Mouse (Mus musculus) right cerebral cortex, postnatal 36 days (tissue): ENCODE measurements at regions not wholly inside any gene's neighbourhood (a gene's known extent, or its start where the extent isn't known, plus 50 kb on each side); places are given as distances from the start of the nearest gene placed in this dataset.

Experiments
- DNase-seq, 2 experiments: peaks; one replicate each; pipeline ENCODE4 v3.0.0; 2022; ENCODE audit warnings: low spot score in 2 of 2, mixed read lengths in 1 of 2

DNA sequence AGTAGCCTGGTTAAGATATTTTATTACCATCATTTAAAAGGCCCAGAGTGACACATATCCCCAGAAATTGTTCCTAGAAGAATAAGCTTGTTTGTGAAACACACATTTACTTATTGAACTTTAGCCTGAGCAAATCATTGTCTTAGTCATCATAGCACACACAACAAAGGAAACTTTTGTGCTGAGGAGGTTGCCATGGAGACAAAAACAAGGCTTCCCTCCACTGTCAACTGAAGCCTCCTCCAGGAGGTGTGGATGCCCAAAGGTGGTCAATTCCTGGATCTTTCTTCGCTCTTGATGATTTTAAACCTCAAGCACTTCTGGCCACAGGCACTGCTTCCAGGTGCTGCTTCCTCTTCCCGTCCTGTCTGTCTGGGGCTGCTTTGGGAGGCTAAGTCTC lies 167.3 kb downstream of the Gadd45g start:
- no peak for DNase-seq

DNA sequence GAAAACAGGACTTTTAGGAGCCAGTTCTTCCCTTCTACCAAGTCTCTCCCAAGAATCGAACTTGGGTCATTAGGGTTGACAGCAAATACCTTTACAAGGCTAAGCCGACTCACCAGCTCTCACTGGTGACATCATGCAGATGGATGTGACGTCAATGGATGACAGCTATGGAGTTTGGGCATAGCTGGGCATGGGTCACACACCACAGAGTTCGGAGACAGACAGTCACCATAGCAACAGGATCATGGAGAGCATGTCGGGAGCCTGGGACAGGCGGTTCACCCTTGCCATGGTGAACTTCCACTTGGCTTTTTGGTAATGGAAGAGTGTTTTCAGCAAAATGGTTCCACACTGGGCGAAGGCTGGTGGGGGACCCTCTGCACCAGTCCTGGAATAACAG lies 168.1 kb downstream of the Gadd45g start:
- no peak for DNase-seq

DNA sequence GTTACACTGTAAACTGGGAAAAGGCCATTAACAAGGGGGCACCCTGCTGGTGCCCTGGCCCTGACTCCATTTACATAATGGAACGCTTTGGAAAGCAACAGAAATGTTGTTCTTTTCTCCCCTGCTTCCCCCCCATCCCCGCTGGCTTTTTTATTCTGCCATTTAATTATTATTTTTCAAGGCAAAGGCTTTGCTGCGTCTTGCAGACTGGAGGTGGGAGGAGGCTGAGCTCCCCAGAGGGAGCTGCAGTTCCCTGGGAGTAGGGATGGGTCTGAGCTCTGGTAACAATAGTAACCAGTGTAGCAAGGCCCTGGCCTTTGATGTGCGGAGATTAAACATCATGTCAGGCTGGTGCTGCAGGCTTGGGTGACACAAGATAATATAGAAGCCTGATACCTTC lies 168.6 kb downstream of the Gadd45g start:
- no peak for DNase-seq

DNA sequence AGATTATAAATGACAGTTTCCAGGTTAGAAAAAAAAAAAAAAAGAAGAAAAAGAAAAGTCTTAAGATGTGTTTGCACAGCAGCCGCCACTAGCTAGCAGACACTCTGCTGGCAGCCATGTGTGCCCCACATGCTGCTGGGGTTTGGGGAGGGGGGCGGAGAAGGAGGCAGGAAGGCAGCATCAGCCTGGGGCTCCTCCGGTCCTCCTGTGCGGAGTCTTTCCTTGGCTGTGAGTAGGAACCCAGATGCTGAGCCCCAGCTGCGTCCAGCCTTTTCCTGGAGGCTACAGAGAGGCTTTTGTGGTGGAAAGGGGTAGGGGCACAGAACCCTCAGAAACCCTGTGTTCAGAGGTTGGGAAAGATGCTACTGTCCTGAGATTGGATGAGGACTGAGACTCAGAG lies 169.0 kb downstream of the Gadd45g start:
- no peak for DNase-seq

DNA sequence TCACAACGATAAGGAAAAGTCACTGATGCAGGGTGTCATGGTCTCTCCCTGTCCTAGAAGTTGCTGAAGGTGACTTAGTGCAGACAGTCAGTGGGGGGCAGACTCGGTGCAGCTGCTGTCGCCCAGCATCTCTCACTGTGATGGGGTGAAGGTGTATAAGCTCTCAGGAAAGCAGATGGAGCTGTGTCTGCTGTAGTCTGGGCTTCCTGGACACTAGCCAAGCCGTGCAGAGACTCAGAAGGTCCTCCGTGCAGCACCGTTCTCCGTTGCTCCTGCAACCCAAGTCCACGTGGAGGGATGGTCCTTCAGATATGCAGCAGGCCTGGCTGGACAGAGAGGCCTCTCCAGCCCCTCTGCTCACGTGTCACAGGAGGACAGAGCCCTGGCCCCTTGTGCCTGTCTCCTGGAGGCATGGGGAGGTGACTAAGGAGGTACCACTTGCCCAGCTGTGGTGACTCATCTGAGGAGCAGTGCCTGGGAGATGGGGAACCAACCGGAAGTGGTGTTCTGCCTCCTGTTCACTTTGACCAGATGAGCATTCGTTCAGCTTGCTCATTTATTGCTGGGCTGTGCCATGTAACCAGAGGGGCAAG lies 171.2 kb downstream of the Gadd45g start:
- no peak for DNase-seq

DNA sequence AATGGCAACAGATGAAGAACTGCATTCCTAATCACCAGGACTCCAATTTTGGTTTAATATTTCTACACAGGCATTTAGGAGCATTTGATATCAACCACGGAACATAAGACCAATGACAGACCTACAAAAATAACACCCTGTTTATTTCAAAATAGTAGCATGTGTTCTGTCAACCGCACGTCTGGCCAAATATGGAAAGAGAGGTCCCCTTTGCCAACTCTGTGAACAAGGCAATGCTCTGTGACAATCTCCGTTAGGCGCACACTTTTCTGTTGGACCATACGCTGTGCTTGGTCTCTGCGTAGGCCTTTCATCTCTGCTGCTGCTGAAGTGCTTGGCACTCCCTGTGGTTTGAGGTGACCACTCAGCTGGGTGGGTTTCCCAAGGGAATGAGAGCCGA lies 173.2 kb downstream of the Gadd45g start:
- no peak for DNase-seq

DNA sequence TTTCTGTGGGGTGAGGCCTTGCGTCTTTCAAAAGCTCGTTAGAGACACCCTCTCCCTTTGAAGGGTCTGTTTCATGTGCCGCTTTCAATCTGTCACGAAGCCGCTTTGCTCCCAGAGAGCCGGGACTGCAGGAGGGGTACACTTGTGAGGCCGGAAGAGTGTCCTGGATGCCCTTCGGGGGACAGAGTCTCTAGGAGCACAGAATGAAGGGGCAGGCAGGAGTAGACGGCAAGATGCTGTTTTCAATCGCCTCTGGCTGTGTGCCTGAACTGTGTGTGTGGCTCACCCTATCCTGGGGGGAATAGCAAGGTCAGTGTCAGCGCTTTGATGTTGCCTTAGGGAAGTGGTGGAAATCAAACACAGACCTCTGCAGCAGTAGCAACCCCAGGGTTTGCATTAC lies 174.7 kb downstream of the Gadd45g start:
- DNase-seq, result no peak

DNA sequence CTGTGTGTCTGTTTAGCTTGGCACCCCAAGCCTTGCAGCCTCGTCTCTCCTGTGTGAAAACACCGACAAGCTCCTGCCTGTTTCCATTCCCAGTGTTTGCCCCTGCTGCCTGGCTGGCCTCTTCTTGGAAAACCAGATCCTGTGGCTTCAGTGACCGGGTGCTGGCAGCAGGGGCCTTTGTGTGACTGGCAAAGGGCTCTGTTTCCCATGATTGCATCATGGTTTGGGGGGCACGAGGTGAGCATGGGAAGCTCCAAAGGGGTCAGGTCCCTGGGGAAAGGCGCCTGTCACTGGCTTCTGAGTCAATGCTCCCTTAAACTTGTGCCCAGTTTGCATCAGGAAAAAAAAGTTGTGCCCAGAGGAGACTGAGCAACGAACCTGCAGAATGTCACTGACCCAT lies 175.3 kb downstream of the Gadd45g start:
- no peak for DNase-seq

DNA sequence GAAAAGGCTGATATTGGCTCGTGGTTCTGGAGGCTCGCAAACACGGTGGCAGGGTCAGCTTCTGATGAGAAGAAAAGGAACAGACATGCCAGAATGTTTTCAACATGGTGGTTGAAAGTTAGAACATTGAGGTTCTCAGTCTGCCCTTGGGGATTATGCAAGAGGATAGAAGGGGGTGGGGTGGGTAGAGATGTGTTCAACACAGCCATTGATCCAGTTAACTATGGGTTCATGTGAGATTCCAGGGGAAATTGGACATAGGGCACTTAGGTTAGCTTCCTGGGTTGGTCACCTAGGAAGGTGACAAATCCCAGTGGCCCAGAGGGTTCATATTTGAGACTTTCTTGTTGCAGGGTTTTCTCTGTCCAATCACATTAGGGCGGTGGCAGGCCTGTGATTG lies 176.1 kb downstream of the Gadd45g start:
- DNase-seq, result no peak

DNA sequence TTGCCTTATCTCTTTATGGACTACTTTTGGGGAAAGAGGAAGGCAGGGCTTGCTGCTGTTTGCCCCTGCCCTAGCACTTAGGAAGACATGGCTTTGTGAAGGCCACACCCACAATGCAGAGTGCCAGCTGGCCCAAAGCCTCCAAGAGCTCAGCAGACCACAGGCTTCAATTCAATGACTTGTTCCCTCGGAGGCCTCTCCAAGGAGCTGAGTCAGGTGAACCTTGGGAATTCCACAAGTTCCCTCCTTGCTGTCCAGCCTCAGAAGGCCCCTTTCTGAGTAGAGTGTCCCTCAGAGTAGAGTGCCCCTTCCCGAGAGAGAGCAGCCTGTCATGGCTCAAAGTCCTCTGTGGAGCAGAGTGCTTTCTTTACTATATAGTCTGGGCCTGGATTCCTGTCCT lies 177.9 kb downstream of the Gadd45g start:
- no peak for DNase-seq

DNA sequence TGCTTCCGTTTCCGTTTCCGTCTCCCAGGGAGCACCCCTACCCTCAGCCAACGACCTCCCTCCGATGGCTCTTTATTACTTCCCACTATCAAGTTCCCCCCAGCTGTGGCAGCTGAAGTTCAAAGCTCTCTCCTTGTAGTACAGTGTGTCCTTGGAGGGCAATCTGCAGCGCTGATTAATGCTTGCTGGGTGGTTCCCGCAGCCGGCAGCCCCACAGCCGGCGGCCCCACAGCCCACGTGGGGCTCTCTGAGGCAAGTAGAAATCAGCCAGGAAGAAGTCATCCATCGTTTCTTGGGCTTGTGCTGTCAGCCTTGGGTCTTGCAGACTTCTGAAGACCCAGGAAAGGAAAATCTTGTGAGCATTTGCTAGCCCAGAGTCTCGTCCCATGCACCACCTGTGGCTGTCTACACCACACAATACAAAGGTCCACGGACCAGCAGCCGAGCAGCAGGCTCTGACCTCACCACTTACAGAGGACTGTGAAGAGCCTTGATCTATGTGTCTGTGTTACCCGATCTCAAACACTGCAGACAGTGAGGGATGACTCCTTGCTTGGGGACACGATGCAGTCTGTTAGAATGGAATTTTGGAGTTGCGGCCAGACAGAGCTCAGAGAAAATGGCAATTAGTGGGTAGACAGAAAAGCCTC lies 178.5 kb downstream of the Gadd45g start:
- no peak for DNase-seq

DNA sequence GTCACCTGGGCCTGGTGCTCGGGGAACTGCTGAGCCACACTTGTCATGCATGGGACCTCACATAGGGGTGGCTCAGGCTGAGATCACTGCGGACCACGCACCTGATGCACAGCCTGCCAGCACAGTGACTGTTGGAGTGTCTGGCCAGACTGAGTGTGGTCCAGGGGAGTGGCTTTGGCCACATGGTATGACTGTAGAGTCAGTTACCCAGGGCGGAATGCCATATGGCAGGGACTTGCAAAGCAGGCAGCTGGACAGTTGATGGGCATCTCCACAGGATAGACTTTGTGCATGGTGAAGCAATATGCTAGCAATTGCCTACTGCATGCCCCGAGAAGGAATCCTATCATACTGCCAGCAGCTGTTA lies 179.0 kb downstream of the Gadd45g start:
- DNase-seq, result no peak

DNA sequence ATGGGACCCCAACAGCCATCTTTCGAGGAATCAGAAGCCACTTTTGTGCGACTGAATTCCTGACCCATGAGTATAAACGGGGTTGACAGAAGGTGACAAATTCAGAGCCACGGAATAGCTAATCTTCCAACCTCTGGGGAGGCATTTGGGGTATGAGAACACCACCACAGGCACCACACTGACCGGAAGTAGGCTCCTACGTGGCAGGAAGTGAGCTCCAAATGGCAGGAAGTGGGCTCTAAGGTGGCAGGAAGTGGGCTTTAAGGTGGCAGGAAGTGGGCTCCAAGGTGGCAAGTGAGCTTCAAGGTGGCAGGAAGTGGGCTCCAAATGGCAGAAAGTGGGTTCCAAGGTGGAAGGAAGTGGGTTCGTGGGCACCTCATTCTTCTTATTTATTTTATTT lies 179.8 kb downstream of the Gadd45g start:
- DNase-seq, result no peak

DNA sequence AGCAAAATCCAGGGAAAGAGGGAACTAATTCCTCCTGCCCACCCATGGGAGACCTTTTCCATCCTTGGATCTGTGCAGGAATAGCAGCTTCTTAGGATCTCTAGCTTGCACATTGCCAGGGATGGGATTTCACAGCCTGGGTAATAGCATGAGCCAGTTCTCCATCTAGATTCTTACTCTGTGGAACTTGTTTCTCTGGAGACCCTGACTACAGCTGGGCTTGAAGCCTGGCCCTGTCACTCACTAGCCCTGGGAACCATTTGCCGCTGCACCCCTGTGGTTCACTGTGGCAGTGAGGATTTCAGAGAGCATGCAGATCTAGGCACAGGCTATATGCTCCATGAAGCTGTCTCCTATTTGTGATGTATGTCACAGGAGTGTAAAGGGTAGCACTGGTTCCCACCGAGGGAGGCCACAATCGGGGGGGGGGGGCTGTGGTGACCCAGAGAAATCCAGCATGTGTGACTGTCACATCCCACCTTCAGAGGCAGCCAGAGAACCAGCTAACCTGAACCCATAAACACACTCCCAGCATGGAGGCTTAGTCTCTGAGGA lies 183.5 kb downstream of the Gadd45g start:
- DNase-seq, result no peak

DNA sequence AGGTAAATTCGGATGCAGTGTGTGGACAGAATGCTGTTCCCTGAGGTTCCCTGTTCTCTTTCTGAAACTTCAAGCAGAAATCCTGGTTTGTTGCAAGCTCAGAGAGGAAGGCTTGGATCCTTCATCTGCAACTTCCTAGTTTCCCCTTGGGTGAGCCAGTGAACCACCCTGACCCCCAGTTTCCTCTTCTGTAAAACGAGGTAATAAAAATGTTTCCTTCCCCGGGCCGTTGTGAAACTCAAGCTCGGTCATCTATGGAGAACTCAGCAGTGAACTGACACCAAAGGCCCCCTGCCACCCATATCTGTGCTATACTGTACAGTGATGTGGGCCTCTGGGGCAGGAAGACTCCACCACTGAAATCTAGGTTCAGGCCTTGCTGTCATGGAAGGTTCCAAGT lies 185.0 kb downstream of the Gadd45g start:
- no peak for DNase-seq

DNA sequence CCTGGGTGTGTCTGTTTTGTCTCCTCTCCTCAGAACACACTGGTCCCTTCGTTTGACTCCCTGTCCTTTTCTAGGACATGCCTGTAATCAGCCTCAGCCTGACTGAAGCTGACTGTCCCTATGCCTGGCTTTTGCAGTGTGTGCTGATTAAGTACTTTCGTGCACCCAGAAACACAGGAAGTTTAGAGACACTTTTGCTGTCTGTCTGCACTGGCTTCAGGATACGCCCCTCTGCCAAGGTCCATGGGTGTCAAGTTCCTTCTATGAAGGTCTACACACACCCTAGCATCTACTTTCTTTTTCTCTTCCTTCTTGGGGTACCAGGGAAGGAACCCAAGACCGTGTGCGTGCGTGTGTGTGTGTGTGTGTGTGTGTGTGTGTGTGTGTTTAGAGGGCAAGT lies 189.3 kb downstream of the Gadd45g start:
- no peak for DNase-seq

DNA sequence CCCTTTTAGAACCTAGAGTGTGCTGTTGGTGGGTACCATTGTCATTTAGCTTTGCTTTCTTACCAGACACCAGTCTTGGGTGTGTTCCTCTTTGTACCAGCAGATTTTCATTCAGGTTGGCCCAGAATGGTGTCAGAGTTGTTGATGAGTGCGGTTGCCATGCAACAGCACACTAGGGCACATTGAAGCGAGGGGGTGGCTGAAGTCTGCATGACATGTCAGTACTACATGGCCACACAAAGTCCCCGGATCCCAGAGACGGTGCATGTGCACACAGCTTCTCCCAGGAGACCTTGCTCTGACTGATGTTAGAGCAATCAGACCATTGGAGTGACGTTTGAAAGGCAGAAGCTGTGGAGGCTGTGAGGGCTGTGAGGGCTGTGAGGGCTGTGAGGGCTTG lies 189.9 kb downstream of the Gadd45g start:
- no peak for DNase-seq

DNA sequence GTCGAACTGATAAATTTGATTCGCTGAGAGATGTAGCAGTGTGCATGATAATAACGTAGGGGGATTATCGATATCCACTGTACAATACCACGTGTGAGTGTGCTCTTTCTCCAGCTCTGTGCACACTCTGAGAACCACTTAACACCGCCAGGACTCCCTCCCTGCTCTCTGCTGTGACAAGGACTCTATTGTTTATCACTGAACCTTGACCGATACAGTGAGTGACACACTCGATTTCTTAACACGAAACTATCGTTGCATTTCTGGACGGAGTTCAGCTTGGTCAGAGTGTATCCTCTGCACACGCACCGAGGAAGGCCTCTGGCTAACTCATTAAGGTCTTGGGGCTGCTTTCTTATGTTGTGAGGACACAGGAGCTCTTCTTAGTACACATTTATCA lies 190.7 kb downstream of the Gadd45g start:
- no peak for DNase-seq

DNA sequence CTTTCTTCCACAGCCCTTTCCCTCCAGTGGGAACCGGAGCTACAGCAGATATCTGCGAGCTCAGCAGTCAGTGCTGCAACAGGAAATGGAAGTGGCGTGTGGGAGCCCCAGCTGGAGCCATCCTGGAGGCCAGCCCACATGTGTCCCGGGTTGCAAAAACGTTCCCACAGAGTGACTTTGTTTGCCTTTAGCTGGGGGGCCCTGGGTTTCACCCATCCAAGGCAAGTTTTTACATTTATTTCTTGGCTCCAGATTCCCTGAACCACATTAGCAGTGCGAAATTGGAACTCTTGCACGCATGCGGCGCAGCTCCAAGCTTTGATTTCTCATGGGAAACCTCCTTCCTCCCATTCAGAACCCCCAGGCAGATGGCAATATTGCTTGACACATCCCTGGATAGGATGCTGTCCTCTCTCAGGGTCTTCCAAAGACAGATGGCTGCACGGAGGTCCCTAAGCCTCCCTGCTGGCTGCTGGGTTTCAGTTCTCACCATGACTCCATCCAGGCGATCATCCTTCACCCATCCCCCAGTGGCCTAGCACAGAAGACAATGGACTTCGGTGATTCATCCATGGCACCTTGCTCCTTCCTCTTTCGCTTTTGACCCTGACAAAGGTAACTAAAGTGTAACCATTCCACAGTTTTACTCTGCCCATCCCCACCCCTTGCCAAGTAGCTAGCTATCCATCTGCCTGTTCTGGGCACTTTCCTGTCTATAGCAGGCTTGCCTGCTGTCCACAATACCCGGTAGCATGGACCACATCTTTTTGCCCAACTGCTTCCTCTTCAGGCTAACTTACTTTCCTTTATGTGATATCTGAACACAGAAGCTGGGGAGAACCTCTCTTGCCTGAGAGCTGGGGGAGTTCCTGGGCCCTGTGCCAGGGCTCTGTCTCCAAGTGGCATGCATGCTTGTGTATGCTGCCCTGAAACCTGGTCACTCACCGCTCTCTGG lies 195.3 kb downstream of the Gadd45g start:
- DNase-seq, result no peak

DNA sequence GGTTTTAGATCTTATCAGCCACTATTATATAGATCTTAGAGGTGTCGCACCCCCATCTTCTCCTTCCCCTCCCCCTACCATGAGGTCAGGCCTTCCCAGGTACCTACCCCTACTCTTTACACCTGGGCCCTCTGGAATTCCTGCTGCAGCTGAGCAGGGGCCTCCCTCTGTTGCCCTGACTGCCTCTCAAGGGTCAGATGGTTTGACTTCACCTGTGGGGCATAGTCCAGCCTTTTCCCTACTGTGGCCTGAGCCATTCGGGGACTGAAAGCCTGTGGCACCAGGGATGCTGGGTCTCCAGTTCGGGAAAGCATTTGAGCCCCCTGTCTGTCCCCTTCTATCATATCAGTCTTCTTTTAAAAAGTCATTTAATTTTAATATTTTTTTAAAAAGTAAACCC lies 196.4 kb downstream of the Gadd45g start:
- DNase-seq, result no peak

DNA sequence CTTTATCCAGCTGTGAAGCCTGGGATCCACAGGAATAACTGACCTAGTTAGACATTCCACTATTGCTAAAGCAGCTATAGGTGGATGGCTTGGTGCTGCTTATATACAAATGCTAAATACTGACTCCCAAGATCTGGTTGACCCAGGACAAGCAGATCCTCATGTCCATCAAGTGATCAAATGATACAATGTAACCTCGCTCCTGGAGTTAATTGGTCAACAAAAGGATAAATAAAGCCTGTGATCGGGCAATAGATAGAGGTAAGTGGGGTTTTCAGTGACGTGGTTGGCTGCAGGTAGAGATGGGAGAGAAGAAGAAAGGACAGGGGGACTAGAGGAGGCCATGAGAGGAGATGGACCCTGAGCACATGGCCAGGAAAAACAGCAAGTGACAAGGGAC lies 197.4 kb downstream of the Gadd45g start:
- DNase-seq, result no peak

DNA sequence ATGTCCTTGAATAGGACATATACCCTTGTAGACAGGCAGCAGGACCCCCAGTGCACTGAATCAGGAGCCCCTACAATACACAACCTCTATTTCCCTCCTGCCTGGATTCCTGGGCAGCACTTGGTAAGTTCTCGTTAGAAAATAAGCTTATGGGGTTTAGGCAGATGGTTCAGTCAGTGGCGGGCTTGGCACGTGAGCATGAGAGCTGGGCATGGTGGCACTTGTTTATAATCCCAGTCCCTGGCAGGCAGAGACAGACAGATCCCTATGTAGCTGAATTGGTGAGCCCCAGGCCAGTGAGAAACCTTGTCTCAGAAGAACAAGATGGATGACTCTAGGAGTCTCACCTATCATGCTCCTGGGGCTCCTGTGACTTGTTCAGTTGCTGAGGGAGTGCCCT lies 198.9 kb downstream of the Gadd45g start:
- DNase-seq, result no peak

DNA sequence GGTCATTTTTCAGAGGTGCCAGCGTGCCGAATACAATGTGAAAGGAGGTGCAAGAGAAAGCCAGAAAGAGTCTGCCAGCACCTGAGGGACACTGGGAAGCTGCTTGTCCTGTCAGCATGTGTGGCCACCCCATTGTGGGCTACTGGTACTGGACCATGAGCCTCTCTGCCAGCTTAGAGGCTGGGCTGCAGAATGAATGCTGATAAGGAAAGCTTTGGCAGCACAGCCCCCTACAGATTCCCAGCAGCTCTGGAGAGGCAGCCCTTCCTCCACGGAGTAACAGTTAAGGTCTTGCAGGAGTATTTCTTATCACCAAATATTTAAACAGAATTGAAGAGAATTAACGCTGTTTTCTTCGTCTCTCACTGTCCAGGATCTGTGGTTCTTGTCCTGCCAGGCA lies 199.5 kb downstream of the Gadd45g start:
- no peak for DNase-seq
